Mouse (Mus musculus): ENCODE data around the gene Cd37. TPM values are rescaled to one million over a fixed set of nuclear protein-coding genes. Genes with fewer than 3 reads are reported as not detected.

Cd37 gene
- total and polyA plus RNA-seq, 2 experiments from 2014 or later = 2.3 TPM; not detected in 1

DNA sequence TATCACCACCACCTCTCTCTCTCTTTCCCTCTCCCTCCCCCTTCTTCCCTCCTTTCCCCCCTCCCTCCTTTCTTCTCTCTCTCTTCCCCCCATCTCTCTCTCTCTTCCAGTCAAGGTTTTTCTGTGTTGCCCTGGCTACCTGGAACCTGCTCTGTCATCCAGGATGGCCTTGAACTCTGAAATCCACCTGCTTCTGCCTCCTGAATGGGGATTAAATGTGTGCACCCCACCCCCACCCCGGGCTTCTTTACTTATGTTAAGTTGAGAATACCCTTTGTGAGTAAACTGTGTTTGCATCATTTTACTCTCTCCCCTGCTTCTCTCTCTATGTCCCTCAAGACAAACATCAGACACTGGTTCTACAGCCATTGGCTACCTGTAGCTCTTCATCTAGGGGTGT, 26.6 kb upstream of the Cd37 start:
- TF ChIP-seq EP300 (IDR thresholded peaks at IDR 0.05; ENCODE audit: low read depth) (no peak), CTCF (IDR thresholded peaks at IDR 0.05; ENCODE audit: low read depth) (no peak)
- Histone ChIP-seq H3K9ac (replicated peaks; ENCODE audit: low read depth, low read length) (no peak overlapping the region), H3K4me1 (ENCODE audit: control insufficient read depth, insufficient read depth) (peaks cover 17% of the 10 kb centered on the region), H3K4me3 (ENCODE audit: low read depth, low read length) (no peak overlapping the region), H3K4me2 (ENCODE audit: low read depth, low read length) (no peak overlapping the region), H3K27me3 (ENCODE audit: control insufficient read depth, insufficient read depth, low read length) (0 out of 2 replicates have a peak, but pooled peaks cover 5% of the 10 kb centered on the region), H3K36me3 (replicated peaks; ENCODE audit: control insufficient read depth, insufficient read depth, low read length) (no peaks in the 10 kb centered on the region), H3K9me3 (replicated peaks; ENCODE audit: control insufficient read depth, low read length) (no peaks in the 10 kb centered on the region), H3K27ac (ENCODE audit: low read depth) (no peak overlapping the region)
- WGBS = 65% methylated on average over 1 of the region's 1 CpGs
- no peak for DNase-seq (ENCODE audit: low spot score)
- ATAC-seq (ENCODE audit: insufficient read depth, low read depth) = no peak

DNA sequence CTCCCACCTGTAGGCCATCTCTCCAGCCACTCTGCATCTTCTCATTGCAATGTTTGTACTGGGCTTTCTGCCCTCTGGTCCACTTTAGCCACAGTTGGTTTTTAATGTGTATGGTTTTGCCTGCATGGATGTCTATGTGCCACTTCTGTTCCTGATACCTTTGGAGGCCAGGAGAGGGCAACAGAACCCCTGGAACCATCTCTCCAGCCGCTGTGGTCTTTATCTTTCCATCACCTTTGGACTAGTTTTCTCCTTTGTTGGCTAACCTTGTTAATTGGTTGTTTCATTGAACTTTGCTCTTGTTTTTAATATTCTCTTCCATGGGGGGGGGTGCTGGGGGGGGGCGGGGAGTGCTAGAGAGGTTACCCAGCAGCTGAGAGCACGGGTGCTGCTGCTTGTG, 25.4 kb upstream of the Cd37 start:
- Histone ChIP-seq H3K4me1 (ENCODE audit: control insufficient read depth, insufficient read depth) (peaks cover 17% of the 10 kb centered on the region), H3K9ac (replicated peaks; ENCODE audit: low read depth, low read length) (no peak overlapping the region)
- WGBS = 79% methylated on average over 3 of the region's 3 CpGs

DNA sequence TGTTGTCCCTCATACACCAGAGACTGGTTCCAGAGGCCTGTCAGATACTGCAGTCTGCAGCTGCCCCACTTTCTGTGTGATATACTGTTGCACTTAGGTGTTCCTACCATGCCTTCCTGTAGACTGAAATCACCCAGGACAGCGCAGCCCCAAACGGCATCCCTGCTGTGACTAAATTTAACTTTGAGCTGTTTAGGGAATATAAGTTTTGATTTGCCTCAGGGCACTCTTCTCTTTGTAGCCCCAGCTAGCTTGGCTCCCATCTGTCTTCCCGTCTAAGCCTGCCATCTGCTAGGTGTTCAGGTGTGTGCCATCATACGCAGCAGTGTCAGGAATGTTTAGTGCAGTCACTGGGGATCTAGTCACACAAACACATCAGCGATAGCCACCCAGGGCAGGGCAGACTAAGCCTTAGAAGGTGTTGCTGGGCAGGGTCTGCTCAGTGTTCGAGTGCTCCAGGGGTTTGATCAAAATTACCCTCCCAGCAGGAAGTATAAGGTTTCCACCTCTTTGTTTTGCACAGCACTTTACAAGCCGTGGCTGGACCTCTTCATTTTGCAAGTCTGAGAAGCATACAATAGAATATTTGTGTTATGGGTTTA, 24.2 kb upstream of the Cd37 start:
- 60% methylated on average over 7 of the region's 7 CpGs for WGBS
- Histone ChIP-seq H3K9ac (replicated peaks; ENCODE audit: low read depth, low read length) (no peak overlapping the region; the same call in 1 of the 2 replicates), H3K27ac (ENCODE audit: low read depth) (0 out of 2 replicates have a peak overlapping the region, but pooled peaks have one; percentile 66), H3K9me3 (replicated peaks; ENCODE audit: control insufficient read depth, low read length) (no peaks in the 10 kb centered on the region), H3K4me1 (ENCODE audit: control insufficient read depth, insufficient read depth) (peaks cover 17% of the 10 kb centered on the region), H3K27me3 (ENCODE audit: control insufficient read depth, insufficient read depth, low read length) (0 out of 2 replicates have a peak, but pooled peaks cover 5% of the 10 kb centered on the region), H3K4me2 (ENCODE audit: low read depth, low read length) (no peak overlapping the region), H3K4me3 (ENCODE audit: low read depth, low read length) (no peak overlapping the region), H3K36me3 (replicated peaks; ENCODE audit: control insufficient read depth, insufficient read depth, low read length) (no peaks in the 10 kb centered on the region)
- no peak for TF ChIP-seq EP300 (IDR thresholded peaks at IDR 0.05; ENCODE audit: low read depth)
- TF ChIP-seq CTCF (IDR thresholded peaks at IDR 0.05; ENCODE audit: low read depth) = no peak
- ATAC-seq (ENCODE audit: insufficient read depth, low read depth) = no peak
- no peak for DNase-seq (ENCODE audit: low spot score)

More for the DNA sequence above, 25.4 kb upstream of the Cd37 start:
- Histone ChIP-seq H3K4me3 (ENCODE audit: low read depth, low read length) (no peak overlapping the region), H3K27me3 (ENCODE audit: control insufficient read depth, insufficient read depth, low read length) (0 out of 2 replicates have a peak, but pooled peaks cover 5% of the 10 kb centered on the region), H3K27ac (ENCODE audit: low read depth) (no peak overlapping the region), H3K36me3 (replicated peaks; ENCODE audit: control insufficient read depth, insufficient read depth, low read length) (no peaks in the 10 kb centered on the region), H3K9me3 (replicated peaks; ENCODE audit: control insufficient read depth, low read length) (no peaks in the 10 kb centered on the region), H3K4me2 (ENCODE audit: low read depth, low read length) (no peak overlapping the region)
- DNase-seq (ENCODE audit: low spot score) = no peak
- no peak for TF ChIP-seq EP300 (IDR thresholded peaks at IDR 0.05; ENCODE audit: low read depth)
- TF ChIP-seq CTCF (IDR thresholded peaks at IDR 0.05; ENCODE audit: low read depth) = no peak
- ATAC-seq (ENCODE audit: insufficient read depth, low read depth) = no peak

DNA sequence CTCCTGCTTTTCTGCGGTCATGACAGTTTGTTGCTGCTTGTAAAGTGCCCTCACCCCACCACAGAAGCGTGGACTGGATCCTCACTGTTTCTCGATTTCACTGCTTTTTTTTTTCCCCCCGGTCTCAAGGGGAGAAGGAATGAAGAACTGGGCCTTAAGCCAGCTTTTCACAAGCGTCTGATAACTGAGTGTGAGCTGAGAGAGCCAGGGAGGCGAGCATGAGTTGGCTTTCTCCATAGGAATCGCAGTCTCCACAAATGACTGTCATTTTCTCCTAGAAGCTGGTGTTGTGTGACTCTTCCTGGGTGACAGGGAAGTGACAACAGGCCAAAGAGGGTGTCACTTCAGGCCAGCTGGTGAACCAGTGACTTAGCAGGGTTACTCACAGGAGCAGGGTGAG, 23.4 kb upstream of the Cd37 start:
- peaks cover 17% of the 10 kb centered on the region for H3K4me1 ChIP-seq (ENCODE audit: control insufficient read depth, insufficient read depth)
- WGBS = 13% methylated on average over 7 of the region's 7 CpGs
- peak; percentile 60 for DNase-seq (ENCODE audit: low spot score)
- no peak overlapping the region for H3K4me3 ChIP-seq (ENCODE audit: low read depth, low read length)
- H3K36me3 ChIP-seq (replicated peaks; ENCODE audit: control insufficient read depth, insufficient read depth, low read length) = no peaks in the 10 kb centered on the region
- TF ChIP-seq EP300 (IDR thresholded peaks at IDR 0.05; ENCODE audit: low read depth) = no peak
- no peak for TF ChIP-seq CTCF (IDR thresholded peaks at IDR 0.05; ENCODE audit: low read depth)
- H3K27me3 ChIP-seq (ENCODE audit: control insufficient read depth, insufficient read depth, low read length) = no peaks in the 10 kb centered on the region
- peak overlapping the region; percentile 66 for H3K27ac ChIP-seq (ENCODE audit: low read depth)
- H3K9ac ChIP-seq (replicated peaks; ENCODE audit: low read depth, low read length) = no peak overlapping the region; the same call in 1 of the 2 replicates
- no peak overlapping the region for H3K4me2 ChIP-seq (ENCODE audit: low read depth, low read length)
- peak; percentile 61 for ATAC-seq (ENCODE audit: insufficient read depth, low read depth)
- no peaks in the 10 kb centered on the region for H3K9me3 ChIP-seq (replicated peaks; ENCODE audit: control insufficient read depth, low read length)

DNA sequence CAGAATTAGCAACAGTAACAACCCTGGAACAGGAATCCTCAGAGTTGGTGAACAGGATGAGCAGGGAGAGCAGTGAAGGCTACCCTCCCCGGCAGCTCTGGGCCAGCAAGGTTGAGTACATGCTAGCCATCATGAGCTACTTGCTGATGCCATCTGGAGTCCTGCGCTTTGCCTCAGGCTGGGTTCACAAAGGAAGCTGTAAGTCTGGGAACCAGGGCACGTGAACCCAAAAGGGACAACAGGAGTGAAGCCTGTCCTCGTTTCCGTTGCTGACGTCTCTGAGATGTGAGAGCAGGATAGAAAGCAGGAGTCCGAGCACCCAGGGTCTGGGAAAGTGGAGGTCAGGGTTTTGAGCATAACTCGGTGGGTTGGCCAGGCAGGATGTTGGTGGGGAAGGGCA, 20.4 kb upstream of the Cd37 start:
- H3K4me2 ChIP-seq (ENCODE audit: low read depth, low read length) = no peak overlapping the region

More for the DNA sequence above, 20.4 kb upstream of the Cd37 start:
- WGBS = 81% methylated on average over 8 of the region's 8 CpGs
- no peaks in the 10 kb centered on the region for H3K9me3 ChIP-seq (replicated peaks; ENCODE audit: control insufficient read depth, low read length)
- H3K4me1 ChIP-seq (ENCODE audit: control insufficient read depth, insufficient read depth) = peaks cover 17% of the 10 kb centered on the region
- no peak overlapping the region for H3K4me3 ChIP-seq (ENCODE audit: low read depth, low read length)
- TF ChIP-seq EP300 (IDR thresholded peaks at IDR 0.05; ENCODE audit: low read depth) (no peak), CTCF (IDR thresholded peaks at IDR 0.05; ENCODE audit: low read depth) (no peak)
- no peaks in the 10 kb centered on the region for H3K27me3 ChIP-seq (ENCODE audit: control insufficient read depth, insufficient read depth, low read length)
- DNase-seq (ENCODE audit: low spot score) (no peak), ATAC-seq (ENCODE audit: insufficient read depth, low read depth) (no peak)
- no peaks in the 10 kb centered on the region for H3K36me3 ChIP-seq (replicated peaks; ENCODE audit: control insufficient read depth, insufficient read depth, low read length)
- H3K9ac ChIP-seq (replicated peaks; ENCODE audit: low read depth, low read length) = no peak overlapping the region
- H3K27ac ChIP-seq (ENCODE audit: low read depth) = no peak overlapping the region

Data from heart, postnatal 0 days (tissue).